Mouse (Mus musculus) C2C12 (cell line): ENCODE data around the gene Mucl3. TPM values are rescaled to one million over a fixed set of nuclear protein-coding genes. Genes with fewer than 3 reads are reported as not detected.

Experiments
- H3K27me3 ChIP-seq: one replicate; pipeline ENCODE4 v1.6.1; 2011; ENCODE audit not compliant: control insufficient read depth, insufficient read depth, insufficient read length
- H3K36me3 ChIP-seq: one replicate; pipeline ENCODE4 v1.6.1; 2011; ENCODE audit not compliant: control insufficient read depth, insufficient read depth
- H3K4me3 ChIP-seq: one replicate; pipeline ENCODE4 v1.5.1; 2011; ENCODE audit warnings: mild to moderate bottlenecking, control low read depth; ENCODE audit not compliant: poor library complexity, insufficient read depth, severe bottlenecking
- H3K79me2 ChIP-seq: one replicate; pipeline ENCODE4 v1.6.1; 2011; ENCODE audit not compliant: control insufficient read depth, insufficient read depth
- H3K79me3 ChIP-seq: one replicate; pipeline ENCODE4 v1.6.1; 2011; ENCODE audit warnings: low read depth, control low read depth
- H3ac ChIP-seq: one replicate; pipeline ENCODE3; 2011; ENCODE audit warnings: low read depth; ENCODE audit not compliant: control insufficient read depth, insufficient read length
- CEBPB ChIP-seq: IDR thresholded peaks from one replicate; pipeline ENCODE4 v1.6.1; 2011; ENCODE audit warnings: low read depth, mild to moderate bottlenecking, control low read depth, moderate library complexity
- CTCF ChIP-seq: IDR thresholded peaks from one replicate; pipeline ENCODE4 v1.5.1; 2011; ENCODE audit not compliant: control insufficient read depth, insufficient read depth, insufficient read length
- FOSL1 ChIP-seq: IDR thresholded peaks from one replicate; pipeline ENCODE4 v1.8.0; 2011; ENCODE audit warnings: mild to moderate bottlenecking, low read length; ENCODE audit not compliant: poor library complexity, insufficient read depth, severe bottlenecking
- MAX ChIP-seq: IDR thresholded peaks from one replicate; pipeline ENCODE4 v1.6.1; 2011; ENCODE audit warnings: mild to moderate bottlenecking, control low read depth
- MYOD1 ChIP-seq: IDR thresholded peaks from one replicate; pipeline ENCODE4 v1.6.1; 2011; ENCODE audit warnings: low read depth; ENCODE audit not compliant: control insufficient read depth, insufficient read length
- MYOG ChIP-seq: IDR thresholded peaks from one replicate; pipeline ENCODE4 v1.6.1; 2011; ENCODE audit not compliant: control insufficient read depth, insufficient read length; ENCODE audit errors: extremely low read depth
- USF1 ChIP-seq: IDR thresholded peaks from one replicate; pipeline ENCODE4 v1.6.1; 2011; ENCODE audit warnings: low read depth, mild to moderate bottlenecking, control low read depth, moderate library complexity
- polyA plus RNA-seq: library from polyadenylated mRNA; unstranded; fragments of >200 nt; fragmentation: generic; extraction: Trizol; gene quantifications from one replicate; pipeline ENCODE4 v1.2.1, GENCODE M21; 2012; ENCODE audit warnings: missing spikeins

The Mucl3 gene
- polyA plus RNA-seq, 1 experiment = 0.05 TPM

GRCm38 (mm10) chr17:35669731-35670130 lies 26.2 kb upstream of the Mucl3 start:
- Histone ChIP-seq H3K79me3 (no peaks in the 10 kb centered on the region), H3K36me3 (peaks cover 6% of the 10 kb centered on the region)

GRCm38 (mm10) chr17:35667334-35668065 lies 24.0 kb upstream of the Mucl3 start, which contains the start of gene Vars2:
Gene Vars2 (minus strand): TSS chr17:35667592.
- H3ac ChIP-seq = peak within 1 kb of the TSS; percentile 98
- H3K36me3 ChIP-seq = peaks cover 6% of the 10 kb centered on the region
- H3K79me3 ChIP-seq = no peaks in the 10 kb centered on the region
- H3K27me3 ChIP-seq = no peaks in the 10 kb centered on the region
- TF ChIP-seq MYOG (no peak), USF1 (no peak), CTCF (no peak), CEBPB (no peak), MAX (peak; percentile 52)
- H3K79me2 ChIP-seq = peaks cover 16% of the 10 kb centered on the region
- H3K4me3 ChIP-seq = peak within 1 kb of the TSS; percentile 82

More at GRCm38 (mm10) chr17:35669731-35670130, 26.2 kb upstream of the Mucl3 start:
- Histone ChIP-seq H3K27me3 (no peaks in the 10 kb centered on the region), H3K79me2 (peaks cover 24% of the 10 kb centered on the region), H3K4me3 (no peak overlapping the region), H3ac (no peak overlapping the region)
- TF ChIP-seq CEBPB = no peak
- no peak for TF ChIP-seq MYOG
- TF ChIP-seq FOSL1 = no peak
- no peak for TF ChIP-seq USF1
- no peak for TF ChIP-seq CTCF
- TF ChIP-seq MAX = no peak
- no peak for TF ChIP-seq MYOD1

DNA sequence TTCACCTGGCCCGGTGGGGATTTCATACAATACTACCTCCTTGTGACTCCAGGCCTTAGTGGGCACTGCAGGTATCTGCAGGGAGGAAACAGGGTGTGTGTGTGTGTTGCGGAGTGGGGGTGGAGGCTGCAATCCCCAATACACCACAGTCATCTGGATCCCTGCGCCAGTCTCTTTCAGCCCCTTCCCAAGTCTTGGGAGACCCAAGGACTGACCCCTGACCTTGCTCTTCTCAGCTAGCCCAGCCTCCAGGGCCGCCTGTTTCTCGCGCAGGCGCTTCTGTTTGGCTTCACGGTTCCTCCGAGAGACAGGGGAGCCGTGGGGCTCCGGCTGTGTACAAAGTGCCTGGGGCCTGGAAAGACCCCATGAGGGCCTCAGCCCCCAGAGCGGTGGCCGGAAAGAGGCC lies 23.4 kb upstream of the Mucl3 start:
- no peak for TF ChIP-seq MYOD1
- TF ChIP-seq MYOG = no peak
- TF ChIP-seq CEBPB = no peak
- no peak for TF ChIP-seq USF1
- TF ChIP-seq FOSL1 = no peak
- no peak for TF ChIP-seq MAX
- no peak for TF ChIP-seq CTCF
- Histone ChIP-seq H3K36me3 (peaks cover 6% of the 10 kb centered on the region), H3K79me2 (peaks cover 16% of the 10 kb centered on the region), H3K79me3 (no peaks in the 10 kb centered on the region), H3K27me3 (no peaks in the 10 kb centered on the region), H3K4me3 (peak overlapping the region; percentile 82), H3ac (peak overlapping the region; percentile 97)

- peaks cover 16% of the 10 kb centered on the region for H3K79me2 ChIP-seq
- peaks cover 6% of the 10 kb centered on the region for H3K36me3 ChIP-seq
- no peaks in the 10 kb centered on the region for H3K27me3 ChIP-seq
- no peak for TF ChIP-seq MYOD1
- peak; percentile 34 for TF ChIP-seq CTCF
- TF ChIP-seq USF1 = no peak
- H3K4me3 ChIP-seq = peak overlapping the region; percentile 82
- H3K79me3 ChIP-seq = no peaks in the 10 kb centered on the region
- H3ac ChIP-seq = no peak overlapping the region
Measured at GRCm38 (mm10) chr17:35665957-35666515, 22.5 kb upstream of the Mucl3 start.

GRCm38 (mm10) chr17:35653086-35653485 lies 9.6 kb upstream of the Mucl3 start:
- Histone ChIP-seq H3K79me2 (no peaks in the 10 kb centered on the region), H3K79me3 (no peaks in the 10 kb centered on the region), H3K36me3 (no peaks in the 10 kb centered on the region), H3ac (no peak overlapping the region), H3K4me3 (no peak overlapping the region), H3K27me3 (peaks cover 3% of the 10 kb centered on the region)
- TF ChIP-seq FOSL1 = no peak
- no peak for TF ChIP-seq USF1

GRCm38 (mm10) chr17:35649429-35649828 lies 5.9 kb upstream of the Mucl3 start:
- H3K27me3 ChIP-seq = peaks cover 3% of the 10 kb centered on the region
- H3ac ChIP-seq = no peak overlapping the region
- no peaks in the 10 kb centered on the region for H3K36me3 ChIP-seq
- no peak overlapping the region for H3K4me3 ChIP-seq
- no peaks in the 10 kb centered on the region for H3K79me2 ChIP-seq
- H3K79me3 ChIP-seq = no peaks in the 10 kb centered on the region
- TF ChIP-seq CTCF (no peak), MYOG (no peak), USF1 (no peak), MYOD1 (no peak), MAX (no peak), FOSL1 (no peak), CEBPB (no peak)
